In genomic region chr2:37969713-37970485, GRCm38 (mm10) we compare ENCODE assay signal across 8 mouse cellular contexts.
DNase-seq lines count a peak whose midpoint lies in the region; ATAC-seq lines count a peak whose summit lies in the region.

No protein-coding gene starts in this region.

- H3K4me3 ChIP-seq in heart, embryonic 12.5 days = no peak overlapping the region

- H3K4me2 ChIP-seq in heart, embryonic 12.5 days = no peak overlapping the region

- 52% methylated on average over 5 of the region's 5 CpGs for WGBS in heart, embryonic 12.5 days

- no peaks in the 10 kb centered on the region for H3K36me3 ChIP-seq in heart, embryonic 12.5 days

- H3K27ac ChIP-seq in heart, embryonic 12.5 days (ENCODE audit: poor library complexity, severe bottlenecking) = no peak overlapping the region

- H3K9ac ChIP-seq in heart, embryonic 12.5 days = no peak overlapping the region

- H3K27me3 ChIP-seq in heart, embryonic 12.5 days (replicated peaks) = no peaks in the 10 kb centered on the region

- H3K4me1 ChIP-seq in heart, embryonic 12.5 days (replicated peaks) = peaks cover 7% of the 10 kb centered on the region

- DNase-seq in heart, adult 18-20 months = peak; percentile 14 to 21
- DNase-seq in ovary, postnatal 36 days (ENCODE audit: low spot score) = peak; percentile 32
- DNase-seq in ovary, postnatal 10 days (ENCODE audit: low spot score) = no peak
- peak; percentile 73 to 81 for DNase-seq in kidney, adult 8-10 months
- no peak for DNase-seq in urinary bladder, adult 2 months (ENCODE audit: low spot score)
- DNase-seq in thymus, postnatal 0 days (ENCODE audit: low spot score) = no peak

- H3K9me3 ChIP-seq in heart, embryonic 12.5 days (replicated peaks) = no peaks in the 10 kb centered on the region

- ATAC-seq in heart, embryonic 12.5 days (ENCODE audit: insufficient number of reproducible peaks, low FRiP score) = no peak
- no peak for ATAC-seq in erythroid progenitor cell, adult 5-6 weeks (replicated peaks; ENCODE audit: low FRiP score, poor library complexity, severe bottlenecking)

Comparison
In these comparisons a context has a peak if more than half of its experiments do, and no peak if none do; other contexts are left out.
1. DNase-seq: peak in heart, adult 18-20 months (2 of 2), ovary, postnatal 36 days (single experiment) and kidney, adult 8-10 months (2 of 2); none in ovary, postnatal 10 days (single experiment), urinary bladder, adult 2 months (single experiment) and thymus, postnatal 0 days (single experiment).